Mouse (Mus musculus): ENCODE data around the gene Gm4450. TPM values are rescaled to one million over a fixed set of nuclear protein-coding genes. Genes with fewer than 3 reads are reported as not detected.

The Gm4450 gene
- polyA plus RNA-seq, 1 experiment from 2014 or later: not detected

- Histone ChIP-seq H3K36me3 (no peaks in the 10 kb centered on the region), H3K9me3 (replicated peaks) (no peaks in the 10 kb centered on the region), H3K27ac (no peak overlapping the region), H3K4me1 (no peaks in the 10 kb centered on the region), H3K9ac (no peak overlapping the region), H3K27me3 (replicated peaks) (peaks cover 8% of the 10 kb centered on the region), H3K4me2 (no peak overlapping the region), H3K4me3 (no peak overlapping the region)
- 20% methylated on average over 1 of the region's 1 CpGs for WGBS (ENCODE audit: insufficient replicate concordance)
- ATAC-seq: no peak; the same call in 1 of the 2 replicates
These were observed 22.7 kb downstream of the Gm4450 start for GRCm38 (mm10) chr3:98434088-98434816.

DNA sequence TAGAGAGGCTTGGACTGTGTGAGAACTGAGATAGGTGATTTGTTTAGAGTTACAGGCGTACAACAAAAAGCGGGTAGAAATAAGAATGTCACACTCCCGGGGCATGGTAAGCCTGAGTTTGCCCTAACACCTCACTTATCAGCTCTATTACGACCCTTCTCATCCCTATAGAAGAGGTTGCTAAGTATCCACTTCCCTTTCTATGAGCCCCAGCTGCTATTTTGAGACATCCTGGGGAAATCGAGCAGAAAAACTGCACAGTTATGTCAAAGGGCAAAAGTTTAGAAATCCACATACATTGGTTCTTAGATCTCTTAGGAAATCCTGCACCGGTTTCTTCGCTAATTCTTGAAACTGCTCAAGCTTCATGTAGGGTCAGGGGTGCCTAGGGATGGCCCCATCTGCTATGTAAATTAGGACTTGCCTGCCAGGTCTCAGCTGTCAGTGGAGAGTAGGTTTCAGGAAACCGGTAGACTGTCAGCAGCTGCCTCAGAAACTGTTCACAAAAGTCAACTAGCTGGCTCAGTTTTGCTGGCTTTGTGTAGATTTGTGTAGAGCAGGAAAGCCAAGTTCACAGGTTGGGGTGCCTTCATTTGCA lies 27.9 kb downstream of the Gm4450 start:
- Histone ChIP-seq H3K27ac (no peak overlapping the region), H3K36me3 (no peaks in the 10 kb centered on the region), H3K27me3 (replicated peaks) (peaks cover 47% of the 10 kb centered on the region), H3K4me3 (peak overlapping the region; percentile 60), H3K4me2 (peak overlapping the region; percentile 80), H3K4me1 (peaks cover 22% of the 10 kb centered on the region; the same call in 1 of the 2 replicates), H3K9ac (no peak overlapping the region), H3K9me3 (replicated peaks) (no peaks in the 10 kb centered on the region)
- WGBS (ENCODE audit: insufficient replicate concordance): 6% methylated on average over 8 of the region's 8 CpGs
- no peak for ATAC-seq

GRCm38 (mm10) chr3:98428449-98428775 lies 28.5 kb downstream of the Gm4450 start:
- Histone ChIP-seq H3K36me3 (no peaks in the 10 kb centered on the region), H3K9me3 (replicated peaks) (no peaks in the 10 kb centered on the region), H3K4me2 (peak overlapping the region; percentile 80), H3K27me3 (replicated peaks) (peaks cover 47% of the 10 kb centered on the region), H3K4me3 (peak overlapping the region; percentile 60), H3K9ac (peak overlapping the region; percentile 59), H3K27ac (0 out of 2 replicates have a peak overlapping the region, but pooled peaks have one; percentile 45), H3K4me1 (peaks cover 22% of the 10 kb centered on the region; the same call in 1 of the 2 replicates)
- peak; percentile 7; the same call in 1 of the 2 replicates for ATAC-seq
- whole genome bisulfite sequencing (ENCODE audit: insufficient replicate concordance): 3% methylated on average over 17 of the region's 17 CpGs

GRCm38 (mm10) chr3:98427600-98428448 lies 29.1 kb downstream of the Gm4450 start:
- peaks cover 22% of the 10 kb centered on the region; the same call in 1 of the 2 replicates for H3K4me1 ChIP-seq
- H3K9me3 ChIP-seq (replicated peaks): no peaks in the 10 kb centered on the region
- H3K4me2 ChIP-seq: peak overlapping the region; percentile 80
- H3K4me3 ChIP-seq: peak overlapping the region; percentile 60
- peak overlapping the region; percentile 45; the same call in 1 of the 2 replicates for H3K27ac ChIP-seq
- no peaks in the 10 kb centered on the region for H3K36me3 ChIP-seq
- peak; percentile 83 for ATAC-seq
- H3K9ac ChIP-seq: peak overlapping the region; percentile 59
- under 1% methylated on average over 109 of the region's 110 CpGs for WGBS (ENCODE audit: insufficient replicate concordance)
- peaks cover 47% of the 10 kb centered on the region for H3K27me3 ChIP-seq (replicated peaks)

GRCm38 (mm10) chr3:98427260-98427599 lies 29.7 kb downstream of the Gm4450 start:
- Histone ChIP-seq H3K4me3 (peak overlapping the region; percentile 60), H3K9me3 (replicated peaks) (no peaks in the 10 kb centered on the region), H3K4me1 (peaks cover 22% of the 10 kb centered on the region; the same call in 1 of the 2 replicates), H3K4me2 (peak overlapping the region; percentile 80), H3K9ac (no peak overlapping the region), H3K27me3 (replicated peaks) (peaks cover 47% of the 10 kb centered on the region), H3K36me3 (no peaks in the 10 kb centered on the region), H3K27ac (no peak overlapping the region)
- under 1% methylated on average over 23 of the region's 23 CpGs for WGBS (ENCODE audit: insufficient replicate concordance)
- ATAC-seq: no peak; the same call in 1 of the 2 replicates

DNA sequence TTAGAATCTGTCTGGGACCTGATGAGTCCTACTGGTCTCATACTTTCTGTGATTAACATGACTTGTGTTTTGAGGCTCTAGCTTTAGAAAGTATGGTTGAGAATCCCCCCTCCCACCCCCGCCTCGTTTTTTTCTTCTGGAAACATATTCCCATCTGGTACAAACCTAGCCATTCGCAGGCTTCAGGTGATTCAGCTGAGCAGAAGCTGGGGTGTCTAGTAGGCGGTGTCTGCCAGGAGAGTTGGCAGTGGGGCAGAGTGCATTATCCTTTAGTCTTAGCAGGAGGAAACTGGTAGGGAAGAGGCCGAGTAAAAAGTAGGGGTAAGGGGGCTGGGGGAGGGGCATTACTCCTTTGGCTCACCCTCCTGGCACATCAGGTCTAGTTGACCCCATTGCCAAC lies 30.2 kb downstream of the Gm4450 start:
- Histone ChIP-seq H3K9me3 (replicated peaks) (no peaks in the 10 kb centered on the region), H3K4me2 (peak overlapping the region; percentile 80), H3K27me3 (replicated peaks) (peaks cover 47% of the 10 kb centered on the region), H3K4me1 (peaks cover 22% of the 10 kb centered on the region; the same call in 1 of the 2 replicates), H3K4me3 (no peak overlapping the region), H3K9ac (no peak overlapping the region), H3K27ac (no peak overlapping the region), H3K36me3 (no peaks in the 10 kb centered on the region)
- WGBS (ENCODE audit: insufficient replicate concordance): 32% methylated on average over 5 of the region's 5 CpGs
- ATAC-seq: no peak

- Histone ChIP-seq H3K27ac (no peak overlapping the region), H3K9ac (no peak overlapping the region), H3K9me3 (replicated peaks) (no peaks in the 10 kb centered on the region), H3K27me3 (replicated peaks) (peaks cover 26% of the 10 kb centered on the region), H3K4me3 (no peak overlapping the region), H3K36me3 (no peaks in the 10 kb centered on the region), H3K4me2 (no peak overlapping the region), H3K4me1 (peaks cover 25% of the 10 kb centered on the region)
- no peak for ATAC-seq
- 69% methylated on average over 4 of the region's 4 CpGs for WGBS (ENCODE audit: insufficient replicate concordance)
These were observed 34.0 kb downstream of the Gm4450 start for GRCm38 (mm10) chr3:98422926-98423325.

DNA sequence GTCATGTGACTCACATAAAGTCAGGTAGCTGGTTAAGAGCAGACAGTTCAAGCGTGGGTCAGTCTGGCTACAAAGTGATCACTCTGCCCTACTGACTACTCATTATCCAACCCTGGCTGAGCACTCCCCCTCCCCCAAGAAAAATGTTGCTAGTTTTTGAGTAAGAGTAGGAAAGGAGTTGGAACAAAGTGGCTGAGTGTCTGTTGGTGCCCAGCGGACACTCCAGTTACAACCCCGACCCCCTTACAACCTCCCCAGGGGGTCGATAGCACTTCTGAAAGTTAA lies 37.2 kb downstream of the Gm4450 start:
- WGBS (ENCODE audit: insufficient replicate concordance): 54% methylated on average over 4 of the region's 4 CpGs
- H3K9me3 ChIP-seq (replicated peaks): no peaks in the 10 kb centered on the region
- ATAC-seq: no peak
- H3K4me2 ChIP-seq: no peak overlapping the region
- no peaks in the 10 kb centered on the region for H3K36me3 ChIP-seq
- no peak overlapping the region for H3K27ac ChIP-seq
- no peak overlapping the region for H3K9ac ChIP-seq
- H3K4me1 ChIP-seq: peaks cover 32% of the 10 kb centered on the region
- no peaks in the 10 kb centered on the region for H3K27me3 ChIP-seq (replicated peaks)
- no peak overlapping the region for H3K4me3 ChIP-seq

DNA sequence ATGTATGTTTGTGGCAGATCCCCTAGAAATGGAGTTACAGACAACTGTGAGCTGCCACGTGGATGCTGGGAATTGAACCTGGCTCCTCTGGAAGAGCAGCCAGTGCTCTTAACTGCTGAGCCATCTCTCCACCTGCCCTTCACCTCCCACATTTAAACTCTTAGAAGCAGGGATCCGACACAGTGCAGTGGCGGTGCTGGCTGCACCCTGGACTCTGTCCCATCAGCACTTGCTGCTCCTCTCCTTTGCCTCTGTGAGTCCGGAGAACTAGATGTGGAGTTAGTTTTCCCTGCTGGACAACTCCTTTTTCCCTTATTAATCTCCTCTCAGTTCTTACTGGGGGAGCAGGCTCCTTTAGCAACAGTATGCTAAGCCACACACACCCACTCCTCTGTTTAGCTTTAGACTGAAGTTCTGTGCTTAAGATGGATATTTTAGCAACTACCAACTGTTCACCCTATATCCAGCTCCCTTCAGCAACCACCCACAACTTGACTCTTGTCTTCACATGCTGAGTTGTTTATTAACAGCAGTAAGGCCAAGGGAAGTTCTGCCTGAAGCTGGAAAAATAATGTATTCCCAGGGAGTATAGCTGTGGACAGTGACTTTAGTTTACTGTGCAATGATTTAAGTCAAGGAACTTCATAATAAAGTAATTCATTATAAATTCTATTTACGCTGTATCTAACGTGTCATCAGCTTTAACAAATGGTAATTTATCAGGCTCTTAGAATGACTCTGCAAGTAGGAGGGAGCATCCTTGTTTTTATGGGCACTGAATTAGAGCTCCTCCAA lies 37.7 kb downstream of the Gm4450 start:
- Histone ChIP-seq H3K4me3 (no peak overlapping the region), H3K4me1 (peaks cover 32% of the 10 kb centered on the region), H3K36me3 (no peaks in the 10 kb centered on the region), H3K4me2 (no peak overlapping the region), H3K9me3 (replicated peaks) (no peaks in the 10 kb centered on the region), H3K9ac (no peak overlapping the region), H3K27me3 (replicated peaks) (no peaks in the 10 kb centered on the region), H3K27ac (no peak overlapping the region)
- WGBS (ENCODE audit: insufficient replicate concordance): 59% methylated on average over 6 of the region's 6 CpGs
- ATAC-seq: no peak

GRCm38 (mm10) chr3:98417328-98417727 lies 39.6 kb downstream of the Gm4450 start:
- H3K4me2 ChIP-seq: no peak overlapping the region
- no peak overlapping the region for H3K9ac ChIP-seq
- peak; percentile 48 for ATAC-seq
- no peaks in the 10 kb centered on the region for H3K27me3 ChIP-seq (replicated peaks)
- no peaks in the 10 kb centered on the region for H3K9me3 ChIP-seq (replicated peaks)
- 12% methylated on average over 4 of the region's 4 CpGs for WGBS (ENCODE audit: insufficient replicate concordance)
- no peaks in the 10 kb centered on the region for H3K36me3 ChIP-seq
- H3K27ac ChIP-seq: no peak overlapping the region; the same call in 1 of the 2 replicates
- H3K4me3 ChIP-seq: no peak overlapping the region
- peaks cover 32% of the 10 kb centered on the region for H3K4me1 ChIP-seq

DNA sequence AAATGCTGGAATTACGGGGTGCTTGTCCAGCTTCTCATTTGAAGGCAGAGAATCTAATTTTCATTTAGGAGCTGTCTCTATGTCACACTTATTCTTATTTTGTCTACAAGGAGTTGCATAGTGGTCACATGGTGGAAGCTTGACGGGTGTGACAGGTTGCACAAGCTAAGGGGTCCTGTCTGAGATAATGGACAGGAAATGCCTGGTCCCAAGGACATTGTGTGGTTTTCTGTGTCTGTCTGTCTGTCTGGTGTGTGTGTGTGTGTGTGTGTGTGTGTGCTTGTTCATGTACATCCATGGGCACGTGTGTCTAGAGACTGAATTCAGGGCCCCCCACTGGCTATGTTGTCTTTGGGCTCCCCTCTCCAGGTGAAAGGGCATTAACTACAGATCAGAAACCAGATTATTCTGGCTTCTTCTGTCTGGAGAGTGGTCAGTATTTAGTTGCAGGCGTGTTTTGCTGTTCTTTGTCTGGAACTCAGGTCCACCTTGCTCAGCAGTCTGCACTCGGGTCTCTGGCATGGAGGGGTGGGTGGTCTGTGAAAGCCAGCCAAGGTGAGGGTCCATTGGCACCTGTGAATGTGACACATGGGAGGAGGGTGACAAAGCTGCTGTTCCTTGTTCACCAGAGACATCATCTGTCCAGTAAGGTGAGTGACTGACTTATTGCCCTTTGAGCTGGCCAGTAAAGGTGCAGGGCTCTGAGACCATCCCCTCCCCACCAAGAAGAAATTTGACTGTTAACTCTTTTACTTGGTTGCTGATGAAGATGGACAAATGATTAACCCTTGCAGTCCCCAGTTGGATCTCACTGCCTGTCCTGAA lies 40.3 kb downstream of the Gm4450 start:
- H3K4me1 ChIP-seq: peaks cover 32% of the 10 kb centered on the region
- H3K4me2 ChIP-seq: no peak overlapping the region
- 29% methylated on average over 5 of the region's 5 CpGs for WGBS (ENCODE audit: insufficient replicate concordance)
- ATAC-seq: no peak
- H3K27me3 ChIP-seq (replicated peaks): no peaks in the 10 kb centered on the region
- no peak overlapping the region for H3K27ac ChIP-seq
- no peaks in the 10 kb centered on the region for H3K9me3 ChIP-seq (replicated peaks)
- H3K4me3 ChIP-seq: no peak overlapping the region
- H3K36me3 ChIP-seq: no peaks in the 10 kb centered on the region
- no peak overlapping the region for H3K9ac ChIP-seq
